Mouse (Mus musculus): ENCODE data around the gene Ankrd35.
"Not testable (repeated sequence)": the region's sequence is repeated elsewhere in the genome, so short reads cannot be mapped to it uniquely, and the experiment has no call there.

The Ankrd35 gene

DNA sequence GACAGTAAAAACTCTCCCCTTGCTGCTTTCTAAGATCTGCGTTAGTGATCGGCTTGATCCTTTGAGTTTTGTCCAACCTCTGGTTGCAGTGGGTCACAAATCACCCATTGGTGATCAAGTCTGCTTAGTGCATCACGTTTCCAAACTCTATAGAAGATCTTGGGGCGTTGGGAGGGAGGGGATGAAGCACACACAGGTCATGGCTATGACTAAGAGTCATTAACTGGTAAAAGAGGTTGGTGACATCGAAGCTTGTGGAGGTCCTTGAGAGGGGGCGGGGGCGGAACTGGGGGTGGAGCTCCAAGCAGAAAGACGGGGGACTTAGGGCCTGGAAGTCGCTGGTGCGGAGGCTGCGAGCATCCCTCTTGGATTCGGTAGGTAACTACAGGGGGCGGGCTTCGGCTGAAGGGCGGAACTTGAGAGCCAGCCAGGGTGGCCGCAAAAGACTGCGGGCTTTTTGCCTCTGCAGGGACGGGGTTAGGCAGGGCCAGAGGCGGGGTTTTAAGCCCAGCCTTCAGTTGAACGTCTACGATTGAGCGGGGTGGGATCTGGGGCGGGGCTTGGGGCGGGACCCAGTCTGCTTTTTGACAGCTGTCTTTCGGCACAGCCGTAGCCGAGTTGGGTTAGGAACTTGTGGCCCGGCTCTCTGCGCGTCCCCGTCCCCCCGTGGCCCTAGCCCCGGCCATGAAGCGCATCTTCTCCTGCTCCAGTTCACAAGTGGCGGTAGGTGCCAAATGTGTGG lies at the start of gene Ankrd35:
Ankrd35 (plus strand) TSS at position 405 of the 742 bp plus-strand sequence.
- DNase-seq (ENCODE audit: low read depth, low spot score) = peak; percentile 84

DNA sequence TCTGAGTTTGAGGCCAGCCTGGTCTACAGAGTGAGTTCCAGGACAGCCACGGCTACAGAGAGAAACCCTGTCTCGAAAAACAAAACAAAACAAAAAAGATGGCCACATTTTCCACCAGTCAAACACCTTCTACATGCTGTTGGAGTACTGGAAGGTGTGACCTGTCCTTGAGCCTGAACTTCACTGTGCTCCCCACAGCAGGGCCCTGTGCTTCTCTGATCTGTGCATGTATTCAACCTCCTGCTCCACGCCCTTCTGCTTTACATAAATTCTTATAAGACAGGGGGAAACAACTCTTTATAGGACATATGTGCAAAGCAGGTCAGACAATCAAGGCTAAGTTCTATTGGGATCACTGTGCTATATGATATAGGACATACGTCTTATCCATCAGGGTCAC lies 46.7 kb upstream of the Ankrd35 start:
- no peak for DNase-seq (ENCODE audit: low read depth, low spot score)

DNA sequence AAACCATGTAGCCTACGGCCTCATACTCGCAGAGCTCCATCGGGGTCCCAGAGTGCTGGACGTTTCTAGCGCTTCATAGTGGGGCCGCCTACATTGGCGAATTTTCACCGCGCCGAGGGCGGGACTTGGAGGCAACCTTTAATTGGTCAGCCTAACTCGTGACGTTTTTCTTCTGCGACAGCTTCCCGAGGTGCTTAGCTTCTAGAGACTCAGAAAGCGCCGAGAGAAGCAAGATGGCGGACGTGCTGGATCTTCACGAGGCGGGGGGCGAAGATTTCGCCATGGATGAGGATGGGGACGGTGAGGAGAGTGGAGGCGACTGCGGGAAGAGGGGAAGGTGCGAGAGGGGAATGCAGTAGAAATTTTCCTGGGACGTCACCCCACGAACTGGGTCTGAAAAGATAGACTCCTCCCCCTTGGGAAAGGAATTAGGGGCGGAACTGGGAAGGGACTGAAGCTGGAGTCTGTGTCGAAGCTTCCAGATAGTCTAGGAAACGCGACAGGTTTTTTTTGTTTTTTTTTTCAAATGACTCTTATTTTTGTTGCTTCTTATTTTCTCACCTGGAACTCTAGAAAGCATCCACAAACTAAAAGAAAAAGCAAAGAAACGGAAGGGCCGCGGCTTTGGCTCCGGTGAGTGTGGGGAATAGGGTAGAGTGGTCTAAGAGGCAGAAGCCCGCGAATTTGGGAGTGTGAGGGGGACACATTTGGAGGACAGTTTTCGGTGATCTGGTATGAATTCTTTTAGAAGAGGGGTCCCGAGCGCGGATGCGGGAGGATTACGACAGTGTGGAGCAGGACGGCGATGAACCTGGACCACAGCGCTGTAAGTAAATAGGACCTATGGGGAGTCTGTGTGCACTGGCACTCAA lies 40.0 kb upstream of the Ankrd35 start, which contains the start of gene Rbm8a:
Rbm8a (plus strand) TSS at position 205 of the 872 bp plus-strand sequence.
- peak; percentile 99 for DNase-seq (ENCODE audit: low read depth, low spot score)

DNA sequence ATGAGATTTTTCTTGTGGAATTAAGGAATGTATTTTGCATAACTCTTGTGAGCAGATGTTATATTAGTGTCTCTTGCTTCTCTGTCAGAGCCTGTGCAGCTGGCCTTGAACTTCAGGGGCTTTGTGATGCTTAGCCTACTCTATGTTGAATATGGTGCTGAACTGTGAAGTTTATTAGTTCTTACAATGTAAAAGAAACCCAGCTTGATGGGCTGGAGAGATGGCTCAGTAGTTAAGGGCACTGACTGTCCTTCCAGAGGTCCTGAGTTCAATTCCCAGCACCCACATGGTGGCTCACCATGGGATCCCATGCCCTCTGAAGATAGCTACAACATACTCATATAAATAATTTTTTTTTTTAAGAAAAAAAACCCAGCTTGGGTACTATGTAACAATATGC lies 37.9 kb upstream of the Ankrd35 start:
- no peak for DNase-seq (ENCODE audit: low read depth, low spot score)

DNA sequence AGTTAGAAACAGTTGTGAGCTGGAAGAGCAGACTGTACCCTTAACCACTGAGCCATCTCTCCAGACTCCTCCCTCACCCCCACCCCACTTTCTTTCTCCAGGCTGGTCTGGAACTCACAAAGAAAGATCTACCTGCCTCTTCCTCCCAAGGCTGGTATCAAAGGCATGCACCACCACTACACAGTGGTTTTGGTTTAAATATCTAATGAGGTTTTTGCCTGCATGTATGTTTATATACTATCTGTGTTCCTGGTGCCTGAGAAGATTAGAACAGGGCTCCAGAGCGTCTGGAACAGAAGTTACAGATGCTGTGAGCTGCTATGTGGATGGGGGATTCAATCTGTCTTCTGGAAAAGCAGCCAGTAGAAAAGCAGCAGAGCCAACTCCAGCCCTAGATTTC lies 35.9 kb upstream of the Ankrd35 start:
- DNase-seq (ENCODE audit: low read depth, low spot score) = no peak

DNA sequence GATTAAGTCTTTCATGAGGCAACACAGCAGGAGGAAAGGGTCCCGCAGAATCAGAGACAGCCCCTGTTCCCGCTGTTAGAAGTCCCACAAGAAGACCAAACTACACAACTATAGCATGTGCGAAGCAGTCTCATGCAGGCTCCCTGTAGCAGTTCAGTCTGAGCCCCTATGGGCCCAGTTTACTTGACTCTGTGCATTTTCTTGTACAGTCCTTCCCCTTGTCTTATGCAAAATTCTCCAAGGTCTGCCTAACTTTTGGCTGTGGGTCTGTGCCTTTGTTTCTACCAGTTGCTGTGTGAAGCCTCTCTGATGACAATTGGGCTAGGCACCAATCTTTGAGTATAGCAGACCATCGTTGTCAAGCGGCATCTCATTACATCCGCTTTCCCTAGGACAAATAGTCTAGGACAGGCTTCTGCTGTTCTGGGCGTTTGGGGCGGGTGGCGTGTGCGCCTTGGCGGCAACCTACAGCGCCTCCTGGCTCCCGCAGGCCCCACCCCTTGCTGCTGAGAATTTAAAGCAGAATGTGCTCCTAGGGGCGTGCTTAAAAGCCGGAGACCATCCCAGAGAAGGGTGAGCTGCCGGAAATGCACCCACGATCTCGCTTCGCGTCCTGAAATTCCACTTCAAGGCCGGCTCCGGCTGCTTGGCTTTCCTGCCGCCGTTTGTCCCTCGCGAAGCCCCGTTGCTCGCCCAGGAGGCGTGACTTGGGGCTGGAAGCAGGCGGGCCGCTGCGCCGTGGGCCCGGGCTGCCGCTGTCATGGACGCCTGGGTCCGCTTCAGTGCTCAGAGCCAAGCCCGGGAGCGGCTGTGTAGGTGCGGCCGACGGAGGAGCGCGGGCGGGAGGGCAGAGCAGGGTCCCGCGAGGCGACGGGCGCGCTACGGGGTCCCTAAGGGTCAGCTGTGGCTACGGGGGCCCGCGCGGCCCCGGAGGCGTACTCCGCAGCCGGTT lies 34.7 kb upstream of the Ankrd35 start, which contains the start of the genes Pex11b and Gm42957:
Pex11b (plus strand) TSS at position 449 of the 952 bp plus-strand sequence.
Gm42957 (plus strand) TSS at position 547 of the 952 bp plus-strand sequence.
- peak; percentile 85 for DNase-seq (ENCODE audit: low read depth, low spot score)

DNA sequence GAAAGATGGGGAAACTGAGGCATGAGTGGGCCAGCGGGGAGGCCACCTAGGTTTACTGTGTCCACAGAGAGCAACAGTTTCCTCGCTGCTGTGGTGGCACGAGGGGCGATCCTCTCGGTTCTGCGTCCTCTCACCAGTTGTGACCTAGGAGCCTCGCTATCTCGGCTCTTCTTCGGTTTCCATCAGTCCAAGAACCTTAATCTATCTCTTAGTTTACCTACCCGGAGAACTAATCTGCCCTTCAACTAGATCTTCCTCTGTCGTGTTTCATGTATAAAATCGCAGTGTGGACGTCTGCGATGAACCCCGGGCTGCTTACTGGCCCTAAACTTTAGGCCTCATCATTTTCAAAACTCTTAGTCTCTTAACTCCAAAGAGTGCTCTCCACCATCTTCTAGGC lies 34.0 kb upstream of the Ankrd35 start:
- no peak for DNase-seq (ENCODE audit: low read depth, low spot score)

DNA sequence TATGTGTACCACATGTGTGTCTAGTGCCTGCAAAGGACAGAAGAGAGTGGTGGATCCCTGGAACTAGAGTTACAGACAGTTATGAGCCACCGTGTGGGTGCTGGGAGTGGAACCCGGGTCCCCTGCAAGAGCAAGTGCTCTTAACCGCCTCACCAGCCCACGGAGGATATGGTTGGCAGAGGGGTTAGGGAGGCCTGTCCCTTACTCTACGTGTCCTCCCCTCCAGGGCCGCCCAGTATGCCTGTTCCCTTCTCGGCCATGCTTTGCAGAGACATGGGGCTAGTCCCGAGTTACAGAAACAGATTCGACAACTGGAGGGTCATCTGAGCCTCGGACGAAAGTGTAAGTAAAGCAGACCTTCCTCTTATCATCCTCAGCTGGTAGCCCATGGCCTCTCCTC lies 33.5 kb upstream of the Ankrd35 start:
- no peak for DNase-seq (ENCODE audit: low read depth, low spot score)

DNA sequence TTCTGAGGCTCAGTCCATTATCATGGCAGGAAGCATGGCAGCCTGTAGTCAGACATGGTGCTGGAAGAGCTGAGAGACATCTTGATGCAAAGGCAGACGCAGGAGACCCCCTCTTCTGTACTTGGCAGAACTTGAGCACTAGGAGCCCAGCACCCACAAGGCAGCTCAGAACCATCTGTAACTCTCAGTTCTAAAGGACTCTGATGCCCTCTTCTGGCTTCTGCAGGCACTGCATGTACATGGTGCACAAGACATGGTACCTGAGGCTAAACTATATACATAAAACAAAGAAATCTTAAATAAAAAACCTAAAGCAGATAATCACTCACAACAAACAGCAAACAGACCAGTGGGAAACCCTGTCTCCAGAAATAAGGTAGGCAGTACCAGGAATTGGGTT lies 30.7 kb upstream of the Ankrd35 start:
- peak; percentile 61 for DNase-seq (ENCODE audit: low read depth, low spot score)

DNA sequence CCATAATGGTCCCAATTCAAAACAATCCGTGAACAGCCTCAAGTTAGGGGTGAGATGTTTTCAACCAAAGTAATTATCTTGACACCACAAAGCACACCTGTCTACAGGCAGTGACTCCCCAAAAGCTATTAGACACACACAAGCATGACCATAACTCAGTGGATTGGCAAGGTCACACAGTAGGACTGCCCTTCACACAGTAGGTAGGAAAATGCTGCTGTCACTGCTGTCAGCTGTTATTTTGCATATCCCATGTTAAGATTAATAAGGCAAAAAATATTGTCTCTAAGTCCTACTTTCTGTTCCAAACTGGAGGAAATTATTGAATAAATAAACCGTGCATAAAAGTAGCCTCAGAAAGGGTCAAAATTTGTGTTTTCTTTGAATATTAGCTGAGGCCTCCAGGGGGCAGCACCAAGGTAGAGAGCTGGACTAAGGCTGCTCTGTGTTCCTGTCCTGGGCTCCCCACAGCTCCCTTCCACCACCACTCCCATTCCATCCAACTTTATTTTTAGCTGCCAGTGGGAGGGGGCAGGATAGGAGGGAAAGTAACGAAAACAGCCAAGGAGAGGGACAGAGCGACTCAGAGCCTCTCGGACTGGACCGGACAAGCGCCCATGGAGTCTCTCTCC lies 24.8 kb upstream of the Ankrd35 start, which contains the start of gene Itga10:
Itga10 (plus strand) TSS at position 567 of the 632 bp plus-strand sequence.
- peak; percentile 41 for DNase-seq (ENCODE audit: low read depth, low spot score)

DNA sequence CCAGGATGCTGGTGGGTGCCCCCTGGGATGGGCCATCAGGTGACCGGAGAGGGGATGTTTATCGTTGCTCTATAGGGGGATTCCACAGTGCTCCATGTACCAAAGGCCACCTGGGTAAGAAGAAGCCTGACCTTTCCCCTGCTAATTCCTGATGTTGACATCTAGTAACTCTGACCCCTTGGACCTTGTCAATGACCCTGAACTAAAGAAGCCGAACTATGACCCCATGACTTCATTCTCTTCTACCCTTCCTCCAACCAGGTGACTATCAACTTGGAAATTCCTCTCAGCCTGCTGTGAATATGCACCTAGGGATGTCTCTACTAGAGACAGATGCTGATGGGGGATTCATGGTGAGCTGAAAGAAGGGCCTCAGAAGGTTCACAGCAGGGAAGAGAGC lies 22.6 kb upstream of the Ankrd35 start:
- DNase-seq (ENCODE audit: low read depth, low spot score) = no peak

DNA sequence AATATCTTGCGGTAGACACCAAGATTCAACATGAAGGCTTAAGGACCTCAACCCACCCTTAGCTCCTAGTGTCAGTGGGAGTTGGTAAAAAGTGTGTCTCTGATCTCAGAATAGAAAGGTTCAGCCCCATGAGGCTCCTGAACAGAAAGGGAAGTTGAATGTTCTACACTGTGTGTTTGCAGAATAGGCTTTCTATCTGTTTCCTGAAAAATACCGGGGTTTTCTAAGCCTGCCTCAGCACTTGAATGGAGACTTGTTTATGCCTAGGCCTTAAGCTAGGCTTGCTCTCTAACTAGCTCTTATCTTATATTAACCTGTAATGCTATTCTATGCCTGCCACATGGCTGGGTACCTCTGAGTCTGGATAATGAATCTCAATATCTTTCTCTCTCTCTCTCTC lies 9.0 kb upstream of the Ankrd35 start:
- DNase-seq (ENCODE audit: low read depth, low spot score) = no peak

DNA sequence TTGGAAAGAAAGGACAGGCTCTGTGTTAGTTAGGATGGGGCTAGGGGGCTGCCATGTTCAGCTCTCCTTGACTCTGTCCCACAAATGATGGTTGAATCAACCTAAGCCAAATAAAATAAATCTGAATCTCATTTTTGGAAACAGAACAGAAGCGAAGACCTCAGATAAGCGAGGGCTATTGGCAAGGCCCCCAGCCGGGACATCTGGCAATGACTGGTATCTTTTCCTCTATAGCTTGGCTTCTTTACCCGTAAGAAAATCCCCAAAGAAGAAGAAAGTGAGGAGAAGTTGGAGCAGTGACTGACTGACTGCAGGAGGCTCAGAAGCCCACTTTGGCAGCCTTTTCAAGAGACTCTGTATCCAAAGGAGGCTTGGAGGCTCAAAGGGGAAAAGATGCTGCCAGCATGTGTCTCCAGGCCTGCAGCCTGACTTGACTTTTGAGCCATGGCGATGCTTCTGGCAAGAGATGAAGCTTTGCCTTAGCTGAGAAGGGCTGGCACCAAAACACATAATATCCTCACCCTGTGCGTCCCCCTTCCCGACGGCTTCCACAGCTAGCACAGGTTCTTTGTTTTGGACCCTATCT lies 7.1 kb upstream of the Ankrd35 start:
- no peak for DNase-seq (ENCODE audit: low read depth, low spot score)

DNA sequence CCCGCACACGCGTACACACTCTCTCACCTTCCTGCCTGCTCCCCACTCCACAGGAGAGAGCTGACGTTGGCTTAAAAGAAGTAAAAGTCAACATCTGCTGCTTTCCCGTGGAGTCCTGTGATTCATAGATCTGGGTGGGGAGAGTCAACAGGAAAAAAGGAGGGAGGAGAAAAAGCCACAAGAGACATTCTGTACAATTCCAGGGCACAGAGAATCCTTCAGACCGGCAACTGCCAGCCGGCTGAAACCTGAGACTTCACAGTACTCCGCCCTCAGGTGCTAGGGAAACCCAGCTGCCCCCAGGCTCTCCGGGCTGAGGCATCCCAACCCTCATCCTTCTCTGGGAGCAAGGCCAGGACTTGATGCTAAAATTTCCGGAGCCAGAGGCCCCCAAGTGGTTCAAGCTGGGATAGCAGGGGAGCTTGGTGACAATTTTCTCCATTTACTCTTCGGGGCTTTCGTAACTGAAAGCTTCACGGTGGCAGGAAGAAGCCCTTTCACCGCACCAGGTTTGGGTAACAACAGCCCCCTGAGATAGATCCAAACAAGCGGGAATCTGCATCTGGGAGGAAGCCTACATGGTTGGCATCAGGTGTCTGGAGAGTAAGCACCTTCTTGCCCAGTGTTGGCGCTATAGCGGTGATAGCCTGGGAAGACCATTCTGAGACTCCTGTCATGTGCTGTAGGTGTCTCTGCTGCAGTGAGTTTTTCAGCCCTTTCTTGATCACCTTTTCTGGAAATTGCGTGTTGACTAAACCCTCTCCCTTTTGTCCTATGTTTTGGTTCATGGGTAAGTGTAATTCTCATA lies 6.3 kb upstream of the Ankrd35 start:
- peak; percentile 92 for DNase-seq (ENCODE audit: low read depth, low spot score)

DNA sequence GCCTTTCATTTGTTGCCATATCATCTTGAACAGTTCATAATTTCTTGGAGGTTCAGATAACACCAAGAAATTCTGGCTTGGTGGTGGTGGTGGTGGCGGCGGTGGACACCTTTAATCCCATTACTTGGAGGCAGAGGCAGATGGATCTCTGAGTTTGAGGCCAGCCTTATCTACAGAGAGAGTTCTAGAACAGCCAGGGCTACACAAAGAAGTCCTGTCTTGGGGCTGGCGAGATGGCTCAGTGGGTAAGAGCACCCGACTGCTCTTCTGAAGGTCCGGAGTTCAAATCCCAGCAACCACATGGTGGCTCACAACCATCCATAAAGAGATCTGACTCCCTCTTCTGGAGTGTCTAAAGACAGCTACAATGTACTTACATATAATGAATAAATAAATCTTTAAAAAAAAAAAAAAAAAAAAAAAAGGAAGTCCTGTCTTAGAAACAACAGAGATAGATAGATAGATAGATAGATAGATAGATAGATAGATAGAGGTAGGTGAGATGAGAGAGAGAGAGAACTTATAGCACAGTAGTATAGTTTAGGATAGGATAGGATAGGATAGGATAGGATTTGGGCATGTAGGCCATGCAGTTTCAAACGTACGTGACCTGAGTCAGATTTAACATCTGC lies 4.1 kb upstream of the Ankrd35 start:
- not testable (repeated sequence) for DNase-seq (ENCODE audit: low read depth, low spot score)

DNA sequence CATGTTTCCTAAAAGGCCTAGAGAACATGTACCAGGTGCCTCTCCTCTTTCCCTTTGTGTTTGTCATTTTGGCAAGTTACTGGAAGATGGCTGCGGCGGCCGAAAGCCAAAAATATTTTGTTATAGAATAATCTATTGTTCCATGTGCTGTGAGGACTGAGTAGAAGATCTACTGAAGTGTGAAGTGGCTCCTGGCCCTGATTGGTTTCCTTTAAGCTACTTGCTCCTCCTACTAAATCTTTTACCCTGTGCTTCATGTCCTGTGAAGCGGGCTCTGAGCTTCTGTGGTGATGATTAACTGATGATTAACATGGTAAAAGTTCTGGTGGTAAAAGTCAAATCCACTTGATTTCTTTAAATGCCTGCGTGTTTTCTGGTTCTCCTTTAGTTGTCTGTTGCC lies 3.0 kb upstream of the Ankrd35 start:
- no peak for DNase-seq (ENCODE audit: low read depth, low spot score)

DNA sequence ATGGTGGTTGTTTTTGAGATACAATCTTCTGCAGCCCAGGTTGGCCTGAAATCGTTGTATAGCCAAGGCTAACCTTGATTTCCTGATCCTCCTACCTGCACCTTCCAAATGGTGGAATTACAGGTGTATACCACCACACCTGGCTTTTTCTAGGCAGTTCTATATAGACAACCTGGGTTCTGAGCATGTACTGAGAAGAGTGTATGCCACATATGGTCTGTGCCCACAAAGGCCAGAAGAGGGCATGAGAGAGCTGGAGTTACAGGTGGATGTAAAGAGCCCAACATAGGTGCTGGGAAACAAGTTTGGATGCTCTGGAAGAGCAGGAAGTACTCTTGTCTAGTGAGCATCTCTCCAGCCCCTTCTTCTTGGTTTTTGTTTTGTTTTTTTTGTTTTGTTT lies 2.6 kb upstream of the Ankrd35 start:
- DNase-seq (ENCODE audit: low read depth, low spot score) = no peak

DNA sequence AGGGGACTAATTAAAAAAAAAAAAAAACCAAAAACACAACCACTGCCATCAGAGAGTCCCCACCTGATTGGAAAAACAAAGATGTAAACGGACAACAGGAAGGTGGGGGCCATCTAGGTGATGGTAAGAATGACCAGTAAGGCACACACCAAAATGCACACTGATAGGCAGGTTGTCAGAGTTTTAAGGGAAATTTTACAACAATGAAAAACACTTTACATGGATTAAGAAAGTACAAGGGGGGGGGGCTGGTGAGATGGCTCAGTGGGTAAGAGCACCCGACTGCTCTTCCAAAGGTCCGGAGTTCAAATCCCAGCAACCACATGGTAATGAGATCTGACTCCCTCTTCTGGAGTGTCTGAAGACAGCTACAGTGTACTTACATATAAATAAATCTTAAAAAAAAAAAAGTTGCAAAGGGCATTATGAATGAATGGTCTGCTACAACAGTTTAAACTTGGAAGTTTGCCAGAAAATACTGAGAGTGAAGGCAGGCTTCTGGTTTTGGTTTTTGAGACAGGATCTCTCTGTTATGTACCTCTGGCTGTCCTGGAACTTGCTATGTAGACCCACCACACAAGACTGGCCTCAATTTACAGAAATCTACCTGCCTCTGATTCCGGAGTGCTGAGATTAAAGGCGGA lies 1.4 kb upstream of the Ankrd35 start:
- DNase-seq (ENCODE audit: low read depth, low spot score) = no peak

DNA sequence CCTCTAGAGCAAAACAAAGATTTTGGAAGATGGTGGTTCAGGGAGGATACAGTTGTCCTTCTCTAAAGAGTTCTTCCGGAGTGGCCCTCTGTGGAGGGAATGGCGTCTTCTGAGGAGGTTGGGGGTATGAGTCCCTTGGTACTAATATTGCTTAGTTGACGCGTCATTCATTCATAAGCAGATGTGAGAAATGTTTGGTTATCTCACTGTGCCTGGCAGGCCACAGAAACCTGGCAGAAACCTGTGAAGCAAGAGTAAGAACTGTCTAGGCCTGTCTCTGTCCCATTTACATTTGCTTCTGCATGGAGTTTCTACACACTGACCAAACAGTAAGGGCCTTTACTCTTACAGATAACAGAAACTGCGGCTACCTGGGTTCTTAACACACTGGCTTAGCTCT lies 1.6 kb downstream of the Ankrd35 start:
- no peak for DNase-seq (ENCODE audit: low read depth, low spot score)
